Mouse (Mus musculus) urinary bladder, postnatal 10 days (tissue): ENCODE measurements around the gene Pask.
"Not testable (repeated sequence)": the region's sequence is repeated elsewhere in the genome, so short reads cannot be mapped to it uniquely, and the experiment has no call there.

ENCODE experiments used
- DNase-seq: peaks from one replicate; pipeline ENCODE4 v3.0.0; 2022; ENCODE audit warnings: low spot score

Gene Pask

GRCm38 (mm10) chr1:93342648-93343503, at the start of gene Pask, which contains the start of gene Ppp1r7:
Gene Pask, minus strand, starts transcription at chr1:93343482.
Gene Ppp1r7, plus strand, starts transcription at chr1:93342854.
- peak; percentile 89 for DNase-seq

GRCm38 (mm10) chr1:93388906-93389305, 45.6 kb upstream of the Pask start:
- no peak for DNase-seq

DNA sequence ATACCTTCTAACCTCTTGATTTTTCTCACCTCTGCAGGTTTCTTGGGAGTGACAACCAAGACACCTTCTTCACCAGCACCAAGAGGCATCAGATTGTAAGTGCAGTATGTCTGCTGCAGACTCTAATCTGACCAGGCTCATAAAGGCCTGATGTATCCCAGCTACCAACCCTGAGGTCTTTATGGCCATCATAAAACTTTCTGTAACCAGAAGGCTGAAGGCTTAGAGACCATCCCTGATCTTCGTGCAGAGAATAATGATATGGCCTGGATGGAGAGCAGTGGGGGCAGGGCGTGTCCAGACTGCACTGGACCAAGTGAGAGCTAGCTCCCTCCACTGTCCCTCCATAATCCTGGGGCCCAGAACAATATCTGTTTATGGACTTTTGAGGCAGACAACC, 43.9 kb upstream of the Pask start:
- DNase-seq, result no peak

DNA sequence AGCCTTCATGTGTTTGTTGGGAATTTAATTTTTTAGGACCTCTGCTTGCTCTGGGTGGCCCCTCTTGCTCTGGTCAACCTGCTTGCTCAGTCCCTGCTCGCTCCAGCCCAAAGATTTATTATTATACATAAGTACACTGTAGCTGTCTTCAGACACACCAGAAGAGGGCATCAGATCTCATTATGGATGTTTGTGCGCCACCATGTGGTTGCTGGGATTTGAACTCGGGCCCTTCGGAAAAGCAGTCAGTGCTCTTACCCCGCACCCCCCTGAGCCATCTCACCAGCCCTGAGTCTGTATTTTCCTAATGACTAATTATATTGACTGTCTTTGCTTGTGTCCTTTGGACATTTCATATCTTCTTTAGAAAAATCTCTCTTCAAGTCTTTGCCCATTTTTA, 35.8 kb upstream of the Pask start:
- DNase-seq, result no peak

GRCm38 (mm10) chr1:93377307-93377706, 34.0 kb upstream of the Pask start:
- DNase-seq, result no peak

DNA sequence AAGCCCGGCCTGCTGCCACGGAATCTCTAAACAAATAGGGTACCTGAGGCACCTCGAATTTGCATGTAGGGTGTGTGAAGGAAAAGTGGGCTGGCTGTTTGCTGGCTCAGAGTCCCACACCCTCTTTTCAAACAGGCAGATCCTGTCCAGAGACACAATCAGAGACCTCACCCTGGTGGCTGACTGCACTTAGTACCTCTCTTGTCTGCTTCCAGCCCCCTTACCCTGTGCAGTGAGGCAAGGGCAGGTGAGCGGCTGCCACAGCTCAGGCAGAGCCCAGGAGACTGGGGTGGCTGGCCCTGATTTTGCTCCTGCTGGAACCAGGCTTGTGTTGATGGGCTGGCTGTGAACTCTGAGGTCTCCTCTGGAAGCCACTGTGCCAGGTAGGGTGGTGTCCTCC, 30.4 kb upstream of the Pask start, which contains the start of gene Ano7:
Gene Ano7 (plus strand): TSS at position 266 of the 400 bp plus-strand sequence.
- DNase-seq, result no peak

- DNase-seq, result no peak
These were observed 22.4 kb upstream of the Pask start for GRCm38 (mm10) chr1:93365641-93366040.

DNA sequence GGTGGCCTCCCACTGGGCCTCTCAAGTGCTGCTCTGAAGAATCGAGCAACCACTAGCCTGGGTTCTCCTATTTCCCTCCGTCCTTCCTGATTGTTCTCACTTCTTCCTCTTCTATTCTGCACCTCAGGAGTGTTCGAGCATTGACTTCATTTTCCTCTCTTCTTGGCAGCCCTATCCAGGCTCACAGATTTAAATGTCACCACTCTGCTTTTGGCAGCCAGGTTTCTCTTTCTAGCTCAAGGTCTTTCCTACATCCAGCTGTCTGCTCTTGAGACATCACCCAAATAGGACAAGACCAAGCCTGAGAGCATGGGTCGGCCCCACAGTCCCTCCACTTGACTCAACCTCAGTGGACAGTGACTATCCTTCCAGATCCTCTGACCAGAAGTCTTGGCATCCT, 19.4 kb upstream of the Pask start:
- no peak for DNase-seq

- DNase-seq, result no peak
These were observed 9.4 kb upstream of the Pask start for GRCm38 (mm10) chr1:93352724-93353123.

GRCm38 (mm10) chr1:93349701-93350100, 6.4 kb upstream of the Pask start:
- no peak for DNase-seq

- DNase-seq, result no peak
These were observed 3.9 kb upstream of the Pask start for GRCm38 (mm10) chr1:93347176-93347575.

- DNase-seq, result peak; percentile 82
These were observed 294 bp upstream of the Pask start for GRCm38 (mm10) chr1:93343504-93344047.

GRCm38 (mm10) chr1:93334621-93335020, 8.7 kb downstream of the Pask start:
- DNase-seq, result no peak

GRCm38 (mm10) chr1:93326446-93326845, 16.8 kb downstream of the Pask start:
- no peak for DNase-seq

GRCm38 (mm10) chr1:93323973-93324372, 19.3 kb downstream of the Pask start:
- no peak for DNase-seq

- no peak for DNase-seq
These were observed 37.5 kb downstream of the Pask start, which contains the start of gene Mterf4 for GRCm38 (mm10) chr1:93305581-93306337. Gene Mterf4, minus strand, starts transcription at chr1:93305915.

DNA sequence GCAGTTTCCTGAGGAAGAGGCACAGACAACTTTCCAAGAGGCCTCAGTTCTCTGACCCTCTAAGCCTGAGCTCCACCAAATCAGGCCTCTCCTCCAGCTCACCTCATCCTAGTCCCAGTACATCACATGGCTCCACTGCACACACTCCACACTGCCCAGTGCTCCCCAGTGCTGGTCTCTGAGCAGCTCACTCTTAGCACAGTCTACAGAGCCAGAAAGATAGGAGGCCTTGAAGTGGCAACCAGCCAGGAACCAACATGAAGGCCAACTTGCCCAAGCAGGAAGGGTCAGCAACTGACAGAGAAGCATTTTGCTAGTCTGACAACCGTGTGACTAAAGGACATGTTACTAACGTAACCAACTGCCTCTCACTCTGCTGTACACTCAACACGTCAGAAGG, 42.7 kb downstream of the Pask start:
- no peak for DNase-seq

DNA sequence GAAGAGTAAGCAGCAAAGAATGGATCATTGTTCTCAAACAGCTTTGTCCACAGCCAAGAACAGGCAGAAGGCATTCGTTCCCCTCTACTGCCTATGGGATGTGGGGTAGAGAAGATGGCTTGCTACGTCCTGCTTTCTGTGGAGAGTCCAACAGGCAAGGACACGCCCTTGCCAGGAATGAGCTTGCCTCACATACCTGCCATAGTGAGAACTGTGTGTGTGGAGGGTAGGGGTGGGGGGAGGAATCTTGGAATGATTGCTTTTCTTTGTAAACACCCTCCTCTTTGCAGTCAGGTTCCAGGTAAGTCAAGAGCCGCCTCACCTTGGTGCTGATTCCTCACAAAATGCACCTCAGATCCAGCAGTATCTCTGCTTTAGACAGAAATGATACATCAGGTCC, 43.5 kb downstream of the Pask start:
- DNase-seq, result no peak

DNA sequence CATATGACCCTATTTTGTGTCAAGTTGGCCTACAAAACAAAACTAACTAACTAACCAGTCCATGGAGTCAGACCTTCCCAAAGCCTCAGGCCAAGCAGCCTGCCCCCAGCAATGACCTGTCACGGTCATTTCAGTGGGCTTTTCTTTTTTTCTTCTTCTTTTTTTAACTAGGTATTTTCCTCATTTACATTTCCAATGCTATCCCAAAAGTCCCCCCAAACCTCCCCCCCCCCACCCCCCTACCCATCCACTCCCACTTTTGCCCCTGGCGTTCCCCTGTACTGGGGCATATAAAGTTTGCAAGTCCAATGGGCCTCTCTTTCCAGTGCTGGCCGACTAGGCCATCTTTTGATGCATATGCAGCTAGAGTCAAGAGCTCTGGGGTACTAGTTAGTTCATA, 48.8 kb downstream of the Pask start:
- DNase-seq, result not testable (repeated sequence)

DNA sequence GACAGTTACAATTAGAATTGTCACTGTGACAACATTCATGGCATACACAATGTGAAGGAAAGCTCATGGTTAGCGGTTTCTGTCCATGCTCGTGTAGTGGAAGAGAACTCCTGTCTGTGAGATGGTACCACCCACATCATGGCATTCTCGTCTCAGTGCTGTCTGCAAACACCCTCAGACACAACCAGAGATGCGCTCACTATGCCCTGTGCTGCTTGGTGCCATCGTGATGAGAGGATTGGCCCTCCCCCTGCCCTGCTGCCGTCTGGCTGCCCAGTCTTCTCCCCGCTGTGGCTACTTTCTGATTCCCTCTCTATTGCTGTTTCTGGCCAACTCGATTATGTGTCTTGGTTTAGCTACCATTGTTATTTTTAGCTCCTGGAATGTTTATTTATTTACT, 51.3 kb downstream of the Pask start:
- no peak for DNase-seq

- DNase-seq, result no peak
These were observed 51.7 kb downstream of the Pask start for GRCm38 (mm10) chr1:93291591-93291990.

DNA sequence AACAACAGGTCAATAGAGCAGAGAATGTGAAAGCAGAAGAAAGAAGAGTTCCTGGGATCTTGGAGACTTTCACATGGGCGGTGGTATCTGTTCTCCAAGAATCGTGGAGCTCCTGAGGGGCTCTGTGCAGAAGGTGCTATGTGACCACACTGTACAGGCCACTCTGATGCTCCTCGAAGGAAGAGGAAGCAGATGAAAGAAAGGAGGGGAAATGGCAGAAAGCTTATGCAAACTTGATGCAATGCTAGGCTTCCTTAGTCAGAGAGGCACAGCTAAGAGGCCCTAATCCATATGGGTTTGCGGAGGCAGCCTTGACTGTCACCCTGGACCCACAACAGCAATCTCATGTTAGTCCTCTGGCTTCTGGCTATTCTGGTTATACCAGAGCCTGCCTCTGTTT, 52.3 kb downstream of the Pask start:
- DNase-seq, result no peak
